Mouse (Mus musculus): ENCODE measurements at regions not wholly inside any gene's neighbourhood (a gene's known extent, or its start where the extent isn't known, plus 50 kb on each side); places are given as distances from the start of the nearest gene placed in this dataset.

DNA sequence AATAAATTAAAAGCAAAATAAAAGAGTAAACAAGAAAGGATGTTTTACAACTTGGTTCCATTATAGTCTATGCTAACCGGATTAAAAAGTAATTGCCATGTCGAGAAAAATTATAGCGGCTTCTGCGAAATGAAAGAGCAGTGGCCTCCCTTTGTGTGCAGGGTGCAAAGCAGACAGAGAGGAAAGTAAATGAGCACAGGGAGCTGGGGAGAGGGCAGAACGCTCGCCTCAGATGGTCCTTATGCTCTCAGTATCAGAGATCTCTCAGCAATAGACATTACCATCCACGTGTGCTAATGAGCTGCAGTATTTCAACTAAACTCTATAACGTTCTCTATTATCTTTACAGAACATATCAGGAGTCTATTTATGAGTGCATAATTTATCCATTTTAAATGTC, 102.6 kb upstream of the Epha4 start:
- Histone ChIP-seq H3K4me3 (replicated peaks) (no peak overlapping the region), H3K36me3 (no peaks in the 10 kb centered on the region), H3K9ac (replicated peaks) (no peak overlapping the region), H3K27me3 (replicated peaks) (peaks cover 16% of the 10 kb centered on the region; the same call in 1 of the 2 replicates), H3K4me2 (no peak overlapping the region), H3K27ac (replicated peaks) (no peak overlapping the region), H3K4me1 (no peaks in the 10 kb centered on the region), H3K9me3 (replicated peaks) (no peaks in the 10 kb centered on the region)
- ATAC-seq (ENCODE audit: low FRiP score) = no peak
- WGBS = 11% methylated on average over 8 of the region's 8 CpGs

DNA sequence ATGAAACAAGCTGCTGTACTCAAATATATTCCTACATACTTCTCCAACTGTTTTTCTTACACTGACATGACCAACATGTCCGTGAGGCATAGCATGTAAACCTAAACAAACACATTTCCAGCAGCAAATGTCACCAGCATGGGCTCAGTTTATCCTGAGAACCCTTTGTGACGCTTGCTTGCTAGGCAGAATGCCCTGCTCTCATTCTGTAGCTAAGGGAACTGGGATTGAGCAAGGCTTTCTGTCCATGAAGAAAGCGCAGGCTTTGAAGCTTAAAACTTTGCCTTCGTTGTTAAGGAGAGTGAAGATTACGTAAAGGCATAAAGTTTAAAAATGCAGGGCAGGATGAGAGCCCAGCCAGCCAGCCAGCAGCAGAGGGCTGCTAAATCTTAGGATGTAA, 85.6 kb upstream of the Epha4 start:
- H3K9ac ChIP-seq (replicated peaks) = no peak overlapping the region

DNA sequence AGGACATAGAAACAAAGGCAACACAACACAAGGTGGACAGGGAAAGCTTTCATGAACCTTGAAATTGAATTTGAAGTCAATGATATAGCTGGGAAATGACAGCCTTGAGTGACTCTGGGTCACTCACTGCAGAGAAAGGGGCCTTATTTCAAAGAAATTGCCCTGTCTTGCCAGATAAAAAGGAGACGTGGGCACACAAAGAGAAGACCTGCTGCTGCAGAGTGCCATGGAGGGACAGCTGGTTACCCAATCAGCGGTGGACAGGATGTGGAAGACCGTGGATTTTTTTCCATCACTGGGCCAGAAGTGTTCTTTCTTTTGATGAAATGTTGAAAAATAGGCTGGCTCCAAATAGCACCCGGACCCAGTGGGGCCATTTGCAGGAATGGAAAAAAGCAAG, 77.8 kb upstream of the Epha4 start:
- Histone ChIP-seq H3K9ac (replicated peaks) (no peak overlapping the region), H3K36me3 (no peaks in the 10 kb centered on the region), H3K27ac (replicated peaks) (no peak overlapping the region), H3K27me3 (replicated peaks) (no peaks in the 10 kb centered on the region), H3K4me3 (replicated peaks) (no peak overlapping the region), H3K4me2 (no peak overlapping the region), H3K9me3 (replicated peaks) (no peaks in the 10 kb centered on the region), H3K4me1 (no peaks in the 10 kb centered on the region)
- WGBS = 60% methylated on average over 4 of the region's 4 CpGs
- no peak for ATAC-seq (ENCODE audit: low FRiP score)

More for the DNA sequence above, 85.6 kb upstream of the Epha4 start:
- no peak for ATAC-seq (ENCODE audit: low FRiP score)
- Histone ChIP-seq H3K4me2 (no peak overlapping the region), H3K36me3 (no peaks in the 10 kb centered on the region), H3K27ac (replicated peaks) (no peak overlapping the region), H3K4me1 (no peaks in the 10 kb centered on the region), H3K9me3 (replicated peaks) (no peaks in the 10 kb centered on the region), H3K4me3 (replicated peaks) (no peak overlapping the region), H3K27me3 (replicated peaks) (no peaks in the 10 kb centered on the region)
- WGBS = 49% methylated on average over 5 of the region's 5 CpGs

DNA sequence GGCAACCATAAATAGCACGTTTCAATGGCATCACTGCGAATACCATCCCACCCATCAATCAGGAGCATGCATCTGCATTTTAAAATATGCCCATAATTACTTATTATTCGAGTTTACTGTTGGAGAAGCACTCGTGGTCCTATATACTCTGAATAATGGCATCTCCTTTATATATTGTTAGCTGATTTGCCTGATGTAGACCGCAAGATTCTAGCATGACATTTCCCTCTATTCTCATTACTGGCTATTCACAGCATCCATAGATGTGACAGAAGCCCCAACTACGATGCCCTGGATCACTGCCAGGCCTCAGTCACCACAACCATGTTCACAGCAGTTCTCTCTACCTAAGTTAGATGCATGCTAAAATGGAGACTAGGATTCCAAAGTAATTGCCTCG, 77.4 kb upstream of the Epha4 start:
- ATAC-seq (ENCODE audit: low FRiP score) = no peak
- 42% methylated on average over 7 of the region's 7 CpGs for WGBS
- H3K4me3 ChIP-seq (replicated peaks) = no peak overlapping the region
- H3K27me3 ChIP-seq (replicated peaks) = no peaks in the 10 kb centered on the region
- no peaks in the 10 kb centered on the region for H3K9me3 ChIP-seq (replicated peaks)
- H3K36me3 ChIP-seq = no peaks in the 10 kb centered on the region
- H3K4me1 ChIP-seq = no peaks in the 10 kb centered on the region
- no peak overlapping the region for H3K4me2 ChIP-seq
- H3K9ac ChIP-seq (replicated peaks) = no peak overlapping the region
- H3K27ac ChIP-seq (replicated peaks) = no peak overlapping the region

DNA sequence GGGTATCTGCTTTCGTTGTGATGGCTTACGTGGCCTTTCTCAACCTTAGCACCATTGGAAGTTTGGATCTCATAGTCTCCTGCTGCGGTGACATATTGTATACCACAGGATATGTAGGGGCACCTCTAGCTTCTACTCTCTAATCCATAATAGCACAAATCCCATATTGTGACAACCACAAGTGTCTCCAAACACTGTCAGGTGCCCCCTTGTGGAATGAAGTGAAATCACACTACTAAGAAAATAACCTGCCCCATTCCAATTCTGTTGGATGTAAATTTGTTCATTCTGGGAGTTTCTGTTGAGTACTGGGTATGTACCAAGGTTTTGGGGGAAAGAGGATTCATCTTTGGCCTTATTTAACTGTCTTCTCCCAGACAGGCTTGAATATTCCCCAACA, 74.5 kb upstream of the Epha4 start:
- H3K9me3 ChIP-seq (replicated peaks) = no peaks in the 10 kb centered on the region
- H3K4me2 ChIP-seq = no peak overlapping the region
- H3K4me3 ChIP-seq (replicated peaks) = no peak overlapping the region
- no peak overlapping the region for H3K27ac ChIP-seq (replicated peaks)
- no peak for ATAC-seq (ENCODE audit: low FRiP score)
- no peaks in the 10 kb centered on the region for H3K4me1 ChIP-seq
- no peaks in the 10 kb centered on the region for H3K36me3 ChIP-seq
- no peaks in the 10 kb centered on the region for H3K27me3 ChIP-seq (replicated peaks)
- WGBS = 96% methylated on average over 3 of the region's 3 CpGs
- H3K9ac ChIP-seq (replicated peaks) = no peak overlapping the region

DNA sequence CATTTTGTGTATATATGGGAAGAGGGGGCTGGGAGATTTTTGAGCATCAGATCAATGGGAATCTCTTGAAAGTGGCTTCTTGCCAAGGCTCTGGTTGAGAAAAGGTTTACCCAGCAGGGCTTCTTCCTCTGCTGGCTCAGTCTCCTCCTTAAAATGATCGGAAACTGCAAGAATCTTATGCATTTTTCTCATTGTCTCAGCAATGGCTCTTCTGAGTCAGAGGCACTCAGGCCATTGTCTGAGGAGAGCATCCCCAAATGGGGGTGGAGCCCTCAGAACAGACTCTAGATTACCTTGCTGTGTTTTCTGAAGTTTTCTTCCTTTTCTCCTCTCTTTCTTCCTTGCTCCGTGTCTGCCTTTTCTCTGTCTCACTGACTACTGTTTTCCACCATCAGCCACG, 70.6 kb upstream of the Epha4 start:
- H3K27me3 ChIP-seq (replicated peaks) = no peaks in the 10 kb centered on the region
- 59% methylated on average over 3 of the region's 3 CpGs for WGBS
- H3K4me2 ChIP-seq = no peak overlapping the region
- no peaks in the 10 kb centered on the region for H3K9me3 ChIP-seq (replicated peaks)
- no peaks in the 10 kb centered on the region for H3K4me1 ChIP-seq
- H3K27ac ChIP-seq (replicated peaks) = no peak overlapping the region
- H3K9ac ChIP-seq (replicated peaks) = no peak overlapping the region
- H3K4me3 ChIP-seq (replicated peaks) = no peak overlapping the region
- no peaks in the 10 kb centered on the region for H3K36me3 ChIP-seq
- no peak for ATAC-seq (ENCODE audit: low FRiP score)

DNA sequence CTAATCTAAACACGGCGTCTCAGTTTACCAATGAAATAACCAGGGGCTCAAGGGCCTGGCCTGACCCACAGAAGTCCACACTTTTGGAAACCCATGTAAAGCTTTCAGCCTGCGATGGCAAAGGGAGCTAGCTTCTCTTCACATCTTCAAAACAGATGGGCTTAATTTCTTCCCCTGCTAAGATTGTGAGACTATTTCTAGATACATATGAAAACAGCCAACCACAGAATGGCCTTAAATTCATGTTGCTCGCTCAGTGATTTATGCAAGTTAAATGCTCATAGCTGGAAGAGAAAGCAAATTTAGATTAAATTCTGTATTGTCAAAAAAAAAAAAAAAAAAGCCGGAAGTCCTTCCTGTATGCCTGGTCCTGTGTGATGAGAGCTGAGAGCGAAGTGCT, 53.2 kb upstream of the Epha4 start:
- Histone ChIP-seq H3K4me1 (peaks cover 6% of the 10 kb centered on the region), H3K4me2 (no peak overlapping the region), H3K27ac (replicated peaks) (0 out of 2 replicates have a peak overlapping the region, but pooled peaks have one; percentile 9), H3K4me3 (replicated peaks) (no peak overlapping the region), H3K27me3 (replicated peaks) (no peaks in the 10 kb centered on the region), H3K9ac (replicated peaks) (no peak overlapping the region), H3K9me3 (replicated peaks) (no peaks in the 10 kb centered on the region), H3K36me3 (no peaks in the 10 kb centered on the region)
- 85% methylated on average over 6 of the region's 6 CpGs for WGBS
- no peak for ATAC-seq (ENCODE audit: low FRiP score)

DNA sequence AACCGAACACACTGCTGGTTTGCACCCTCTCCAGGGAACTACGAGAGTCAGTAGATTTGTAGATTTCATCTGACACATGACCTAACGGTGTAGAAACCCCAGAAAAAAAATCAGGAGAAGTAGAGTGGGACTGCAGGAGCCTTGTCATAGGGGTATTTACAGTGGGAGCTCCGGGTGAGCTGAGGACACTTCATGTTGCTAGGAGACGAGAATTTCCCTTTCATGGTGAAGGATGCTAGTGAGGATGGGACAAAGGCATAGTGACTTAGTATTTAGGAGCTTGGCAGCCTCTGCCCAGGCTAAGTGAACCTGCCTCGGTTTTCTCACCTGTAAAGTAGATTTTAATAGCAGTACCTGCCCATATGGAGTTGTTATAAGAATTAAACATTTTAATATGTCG, 52.8 kb upstream of the Epha4 start:
- H3K27ac ChIP-seq (replicated peaks) = no peak overlapping the region

More for the DNA sequence above, 52.8 kb upstream of the Epha4 start:
- H3K27me3 ChIP-seq (replicated peaks) = no peaks in the 10 kb centered on the region
- H3K36me3 ChIP-seq = no peaks in the 10 kb centered on the region
- no peak overlapping the region for H3K9ac ChIP-seq (replicated peaks)
- no peak overlapping the region for H3K4me3 ChIP-seq (replicated peaks)
- no peak for ATAC-seq (ENCODE audit: low FRiP score)
- WGBS = 46% methylated on average over 7 of the region's 7 CpGs
- peaks cover 6% of the 10 kb centered on the region for H3K4me1 ChIP-seq
- no peaks in the 10 kb centered on the region for H3K9me3 ChIP-seq (replicated peaks)
- no peak overlapping the region for H3K4me2 ChIP-seq

All from neural tube, embryonic 15.5 days (tissue).